Mouse (Mus musculus) liver, adult 2 months (tissue): ENCODE data around the gene Serpina5. TPM values are rescaled to one million over a fixed set of nuclear protein-coding genes. Genes with fewer than 3 reads are reported as not detected.

Source experiments
- DNase-seq: peaks from one replicate; pipeline ENCODE4 v3.0.0-alpha.2; 2011; ENCODE audit warnings: low read depth, low spot score; ENCODE audit errors: extremely low read depth
- H3K27ac ChIP-seq: fragments of 200-500 bp; replicated peaks from 2 replicates; pipeline ENCODE4 v1.5.1; 2012; ENCODE audit warnings: low read depth, mild to moderate bottlenecking, control low read depth, inconsistent platforms, low read length; ENCODE audit not compliant: insufficient read depth
- H3K27me3 ChIP-seq: fragments of 200-500 bp; 2 replicates; pipeline ENCODE4 v1.6.1; 2012; ENCODE audit warnings: mild to moderate bottlenecking, moderate library complexity, low read length, inconsistent platforms; ENCODE audit not compliant: control insufficient read depth, insufficient read depth
- H3K36me3 ChIP-seq: fragments of 200-500 bp; 2 replicates; pipeline ENCODE4 v1.6.1; 2012; ENCODE audit warnings: low read length, inconsistent platforms; ENCODE audit not compliant: control insufficient read depth, insufficient read depth
- H3K4me1 ChIP-seq: fragments of 200-500 bp; 2 replicates; pipeline ENCODE4 v1.6.1; 2011; ENCODE audit warnings: low read length; ENCODE audit not compliant: control insufficient read depth, insufficient read depth
- H3K4me3 ChIP-seq: fragments of 200-500 bp; 2 replicates; pipeline ENCODE4 v1.5.1; 2011; ENCODE audit warnings: low read depth, mild to moderate bottlenecking, control low read depth, low read length, moderate library complexity; ENCODE audit not compliant: insufficient read depth
- H3K79me2 ChIP-seq: fragments of 200-500 bp; 2 replicates; pipeline ENCODE4 v1.6.1; 2012; ENCODE audit warnings: inconsistent platforms, mild to moderate bottlenecking, low read length, moderate library complexity; ENCODE audit not compliant: control insufficient read depth, insufficient read depth
- H3K9ac ChIP-seq: fragments of 200-500 bp; 2 replicates; pipeline ENCODE4 v1.6.1; 2012; ENCODE audit warnings: low read depth, mild to moderate bottlenecking, control low read depth, inconsistent platforms, low read length
- CTCF ChIP-seq: fragments of 200-500 bp; IDR thresholded peaks from 2 replicates; pipeline ENCODE4 v1.5.1; 2011; ENCODE audit warnings: low read depth, low read length, control low read depth
- POLR2A ChIP-seq: fragments of 200-500 bp; IDR thresholded peaks from 2 replicates; pipeline ENCODE4 v1.6.1; 2011; ENCODE audit warnings: low read length, control low read depth; ENCODE audit not compliant: insufficient read depth; ENCODE audit errors: extremely low read depth
- WGBS: fragments of 180-500 bp; shearing (Covaris S2); methylation state at CpG from one replicate; pipeline ENCODE4 v1.1.7; 2018; 5-methylcytosine and 5-hydroxymethylcytosine counted together
- polyA plus RNA-seq: library from polyadenylated mRNA; depleted of rRNA; stranded (reverse); fragments of >200 nt; gene quantifications from 2 replicates; pipeline ENCODE4 v1.2.3, GENCODE M21; 2012
- total RNA-seq: library from RNA; depleted of rRNA; stranded (reverse); fragments of >200 nt; gene quantifications from 2 replicates; pipeline ENCODE4 v1.2.3, GENCODE M21; 2014

Gene Serpina5
- total and polyA plus RNA-seq, 2 experiments, result 0.04 TPM; not detected in 1

DNA sequence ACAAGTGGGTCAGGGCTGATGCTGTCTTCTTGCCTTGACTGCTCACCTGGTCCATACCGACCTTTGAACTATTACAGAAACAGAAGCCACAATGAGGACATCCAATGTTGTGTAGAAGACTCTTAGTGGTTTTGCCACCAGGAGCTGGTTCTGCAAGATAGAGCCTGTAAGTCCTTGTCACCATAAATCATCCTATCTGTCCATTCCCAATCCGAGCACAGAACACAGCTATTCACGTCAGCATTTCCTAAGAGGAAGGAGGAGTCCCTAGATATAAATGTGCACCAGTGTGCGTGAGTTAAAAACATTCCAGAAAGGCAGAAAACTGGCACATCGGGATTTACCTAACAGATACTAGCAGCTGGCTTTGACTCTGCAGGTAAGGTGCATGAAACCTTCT lies 26.8 kb downstream of the Serpina5 start, which contains the start of gene Serpina3b:
Gene Serpina3b, plus strand, starts transcription at position 301 of the 400 bp plus-strand sequence.
- Histone ChIP-seq H3K79me2 (no peaks in the 10 kb centered on the region), H3K27ac (no peak within 1 kb of the TSS), H3K4me1 (no peaks in the 10 kb centered on the region), H3K4me3 (no peak within 1 kb of the TSS), H3K9ac (no peak within 1 kb of the TSS), H3K27me3 (no peaks in the 10 kb centered on the region), H3K36me3 (no peaks in the 10 kb centered on the region)
- DNase-seq, result no peak
- no peak for TF ChIP-seq POLR2A
- no peak for TF ChIP-seq CTCF
- WGBS, result 85% methylated on average over 5 of the region's 5 CpGs

DNA sequence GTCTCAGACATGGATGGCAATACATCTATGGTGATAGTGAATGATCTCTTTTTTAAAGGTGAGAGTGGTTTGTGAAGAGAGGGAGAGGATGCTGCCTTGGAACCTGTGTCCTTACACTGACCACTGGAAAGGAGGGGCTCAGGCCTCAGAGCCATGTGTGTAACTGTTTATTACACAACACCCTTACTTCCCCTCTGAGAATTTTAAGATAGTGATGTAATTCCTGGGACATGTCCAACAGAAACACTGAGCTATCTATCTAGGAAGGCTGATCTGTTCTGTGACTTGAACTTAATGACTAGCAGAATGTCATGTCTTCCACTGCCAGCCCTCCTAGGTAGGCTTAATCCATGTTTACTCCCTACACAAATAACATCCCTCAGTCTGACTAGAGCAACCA lies 30.1 kb downstream of the Serpina5 start:
- H3K4me1 ChIP-seq, result no peaks in the 10 kb centered on the region
- TF ChIP-seq POLR2A (no peak), CTCF (no peak)
- peak; percentile 46 for DNase-seq
- no peak overlapping the region for H3K27ac ChIP-seq
- H3K27me3 ChIP-seq, result no peaks in the 10 kb centered on the region
- no peak overlapping the region for H3K4me3 ChIP-seq
- H3K79me2 ChIP-seq, result no peaks in the 10 kb centered on the region
- H3K9ac ChIP-seq, result no peak overlapping the region
- H3K36me3 ChIP-seq, result no peaks in the 10 kb centered on the region

DNA sequence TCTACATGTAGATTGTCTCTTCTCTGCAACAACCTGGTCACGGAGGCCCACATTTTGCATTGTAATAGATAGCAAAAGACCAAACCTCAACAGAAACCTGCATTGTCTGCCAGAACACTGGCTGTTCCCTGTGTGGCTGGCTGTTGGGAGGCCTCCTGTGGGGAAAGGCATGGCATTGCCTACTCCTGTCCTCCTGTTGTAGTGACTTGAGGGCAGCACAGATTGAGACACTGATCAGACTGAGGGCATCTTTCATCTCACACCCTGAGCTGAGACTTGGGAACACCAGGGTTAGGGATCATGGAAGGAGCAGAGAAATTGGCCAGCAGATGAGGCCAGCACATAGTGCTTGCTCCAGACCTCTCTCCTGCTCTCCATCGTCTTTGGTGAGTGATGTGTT lies 37.3 kb downstream of the Serpina5 start:
- Histone ChIP-seq H3K36me3 (no peaks in the 10 kb centered on the region), H3K4me1 (peaks cover 1% of the 10 kb centered on the region; the same call in 1 of the 2 replicates), H3K27ac (no peak overlapping the region), H3K27me3 (no peaks in the 10 kb centered on the region), H3K9ac (no peak overlapping the region), H3K79me2 (no peaks in the 10 kb centered on the region), H3K4me3 (no peak overlapping the region)
- no peak for DNase-seq
- WGBS, result 91% methylated on average over 2 of the region's 2 CpGs
- TF ChIP-seq POLR2A (no peak), CTCF (no peak)

DNA sequence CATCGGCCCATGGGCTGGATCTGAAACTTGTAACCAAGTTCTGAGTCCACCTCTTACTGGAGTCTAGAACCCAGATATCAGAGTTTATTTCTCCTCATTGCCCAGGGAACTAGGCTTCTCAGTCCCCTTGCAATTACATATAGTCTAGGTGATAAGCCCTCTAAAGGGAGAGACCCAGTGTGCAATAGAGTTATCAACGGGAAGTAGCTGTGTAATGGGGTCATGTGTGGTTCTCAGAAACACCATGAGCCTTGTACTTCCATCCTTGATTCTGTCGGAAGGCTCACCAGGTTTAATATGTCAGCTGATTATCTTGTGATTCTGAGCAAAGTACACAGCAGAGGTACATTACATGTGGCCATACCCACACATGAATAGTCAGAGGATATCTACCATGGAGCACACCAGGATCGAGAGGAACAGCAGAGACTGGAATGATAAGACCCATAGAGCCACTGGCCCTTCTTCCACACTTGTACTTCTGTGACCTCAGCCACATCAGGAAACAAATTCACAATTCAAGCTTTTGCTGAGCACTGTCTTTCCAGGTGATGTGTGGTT lies 39.7 kb downstream of the Serpina5 start:
- Histone ChIP-seq H3K36me3 (no peaks in the 10 kb centered on the region), H3K4me3 (no peak overlapping the region), H3K4me1 (peaks cover 2% of the 10 kb centered on the region; the same call in 1 of the 2 replicates), H3K79me2 (no peaks in the 10 kb centered on the region), H3K9ac (no peak overlapping the region), H3K27ac (no peak overlapping the region), H3K27me3 (no peaks in the 10 kb centered on the region)
- 90% methylated on average over 4 of the region's 4 CpGs for WGBS
- DNase-seq, result no peak
- no peak for TF ChIP-seq CTCF
- TF ChIP-seq POLR2A, result no peak

DNA sequence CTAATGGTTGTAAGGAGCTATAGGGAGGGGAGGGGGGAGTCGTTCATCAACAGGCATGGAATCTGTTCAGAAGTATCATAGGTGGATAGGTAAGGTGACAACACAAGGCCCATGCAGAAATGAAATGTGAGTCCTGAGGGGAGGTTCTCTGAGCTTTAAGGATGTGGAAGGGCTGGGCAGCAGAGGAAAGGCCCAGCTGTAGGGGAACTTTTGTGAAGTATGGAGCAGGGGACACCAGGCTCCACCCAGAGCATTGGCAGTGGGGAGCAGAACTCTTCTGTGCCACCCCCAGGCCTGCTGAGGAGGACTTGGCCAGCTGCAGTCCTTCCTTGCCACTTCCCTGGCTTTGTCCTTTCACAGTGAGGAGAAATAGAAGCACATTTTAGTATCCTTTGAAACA lies 40.6 kb downstream of the Serpina5 start:
- Histone ChIP-seq H3K9ac (no peak overlapping the region), H3K27me3 (no peaks in the 10 kb centered on the region), H3K36me3 (no peaks in the 10 kb centered on the region), H3K4me1 (peaks cover 2% of the 10 kb centered on the region; the same call in 1 of the 2 replicates), H3K4me3 (no peak overlapping the region), H3K27ac (no peak overlapping the region), H3K79me2 (no peaks in the 10 kb centered on the region)
- DNase-seq, result no peak
- 100% methylated on average over 1 of the region's 1 CpGs for WGBS
- no peak for TF ChIP-seq CTCF
- no peak for TF ChIP-seq POLR2A

DNA sequence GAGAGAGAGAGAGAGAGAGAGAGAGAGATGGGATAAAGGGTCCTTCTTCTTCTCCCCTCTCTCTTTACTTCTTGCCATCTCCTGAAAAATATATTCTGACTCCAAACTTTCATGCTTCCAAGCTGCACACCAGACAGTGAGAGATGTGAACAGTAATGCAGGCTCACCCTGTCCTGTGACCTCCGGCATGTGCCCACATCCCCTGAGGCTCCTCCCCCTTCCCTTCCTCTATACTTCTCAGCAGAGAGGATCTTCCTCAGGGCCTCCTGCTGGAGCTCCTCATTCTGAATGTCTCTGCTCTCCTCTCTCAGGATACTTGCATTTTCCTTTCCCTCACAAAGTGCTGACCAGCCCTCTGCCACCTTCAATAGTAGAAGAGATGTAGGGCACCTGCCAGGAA lies 41.5 kb downstream of the Serpina5 start:
- no peak overlapping the region for H3K27ac ChIP-seq
- no peak for DNase-seq
- no peak overlapping the region for H3K9ac ChIP-seq
- no peaks in the 10 kb centered on the region for H3K27me3 ChIP-seq
- H3K79me2 ChIP-seq, result no peaks in the 10 kb centered on the region
- no peak for TF ChIP-seq CTCF
- TF ChIP-seq POLR2A, result no peak
- no peak overlapping the region for H3K4me3 ChIP-seq
- peaks cover 2% of the 10 kb centered on the region; the same call in 1 of the 2 replicates for H3K4me1 ChIP-seq
- no peaks in the 10 kb centered on the region for H3K36me3 ChIP-seq
- 86% methylated on average over 1 of the region's 1 CpGs for WGBS
